Mouse (Mus musculus) forebrain, embryonic 11.5 days (tissue): ENCODE data around the gene Dhx30. TPM values are rescaled to one million over a fixed set of nuclear protein-coding genes. Genes with fewer than 3 reads are reported as not detected.

Experiments used
- polyA plus RNA-seq: library from polyadenylated mRNA; unstranded; fragments of >200 nt; fragmentation: Nextera tagmentation; extraction: Ambion mirVana; gene quantifications from 2 replicates; pipeline ENCODE4 v1.2.1, GENCODE M21; 2014

Dhx30 gene
- polyA plus RNA-seq, 1 experiment from 2014 or later: 186 TPM

Other genes starting within 250 kb of the Dhx30 start
- 42.3 and 45.8 TPM in 2 replicates for gene Cdc25a, start 242.3 kb downstream of the Dhx30 start, polyA plus RNA-seq
- 76.2 and 77.7 TPM in 2 replicates for gene Map4, start 186.4 kb downstream of the Dhx30 start, polyA plus RNA-seq
- 181 and 190 TPM in 2 replicates for gene Smarcc1, start 122 bp downstream of the Dhx30 start, polyA plus RNA-seq
- 10.9 and 11.3 TPM in 2 replicates for gene Cspg5, start 126.0 kb upstream of the Dhx30 start, polyA plus RNA-seq
- gene Elp6, start 187.3 kb upstream of the Dhx30 start, polyA plus RNA-seq: 37.5 and 40.3 TPM in 2 replicates
- 40.2 and 42.8 TPM in 2 replicates for gene Scap, start 215.5 kb upstream of the Dhx30 start, polyA plus RNA-seq